23 mouse cellular contexts compared by ENCODE assay signal in genomic region chr16:45381811-45382210, GRCm38 (mm10). TPM values are rescaled to one million over a fixed set of nuclear protein-coding genes. Genes with fewer than 3 reads are reported as not detected.
DNase-seq lines count a peak whose midpoint lies in the region; ATAC-seq lines count a peak whose summit lies in the region.
"Had no signal": no experiment of that assay in that cellular context is flagged by ENCODE, and none has a peak within 500 bp of the region (broad histone marks: within the 10 kb centered on the region; RNA-seq: fewer than 3 reads in every experiment).

No protein-coding gene starts in this region.

- peak; percentile 72 for ATAC-seq in CD4-positive, CD25-positive, alpha-beta regulatory T cell, adult 4 months
- ATAC-seq: forebrain, embryonic 13.5 days; forebrain, embryonic 16.5 days; hindbrain, embryonic 16.5 days; intestine, postnatal 0 days; Patski had no signal

- DNase-seq in CD4-positive helper T cell, adult 2 months (ENCODE audit: low read depth, low spot score), result peak; percentile 20
- DNase-seq in induced T-regulatory cell, adult 2 months (ENCODE audit: low read depth), result peak; percentile 53
- no peak for DNase-seq in layer of hippocampus, postnatal 14 days (ENCODE audit: low spot score in 2 of 2)
- no peak for DNase-seq in layer of hippocampus, adult 9-10 months (ENCODE audit: low spot score)
- no peak for DNase-seq in spleen, postnatal 4 days (ENCODE audit: low spot score in 2 of 2)
- DNase-seq: adrenal gland, adult 8-10 months; adrenal gland, postnatal 36 days; B cell, adult 2 months; cerebellum, adult 18-20 months; cerebellum, adult 9-10 months; cerebellum, postnatal 14 days; gastrocnemius, adult 2 months; gastrocnemius, postnatal 14 days; heart, adult 18-20 months; heart, postnatal 10 days; heart, postnatal 36 days had no signal

RNA-seq across cellular contexts. Expression of gene Cd200, which starts 27.0 kb away (rescaled TPM):
- 100 to 1,000 TPM; 163 to 168 TPM for polyA plus RNA-seq in CD4-positive, CD25-positive, alpha-beta regulatory T cell, adult 4 months (2017; shearing (Covaris generic))
- total RNA-seq in layer of hippocampus, postnatal 14 days (2021), result 100 to 1,000 TPM; 113 to 117 TPM
- total RNA-seq: G1E had no signal
- polyA plus RNA-seq: G1E had no signal

Comparison
In these comparisons a context has a peak if more than half of its experiments do, and no peak if none do; other contexts are left out.
1. DNase-seq: peak in CD4-positive helper T cell, adult 2 months (single experiment) and induced T-regulatory cell, adult 2 months (single experiment); none in layer of hippocampus, postnatal 14 days (0 of 2), layer of hippocampus, adult 9-10 months (single experiment) and spleen, postnatal 4 days (0 of 2).